Mouse (Mus musculus) kidney, adult 10 weeks (tissue): ENCODE results near the gene Gm2000. TPM values are rescaled to one million over a fixed set of nuclear protein-coding genes. Genes with fewer than 3 reads are reported as not detected.

ENCODE experiments used
- polyA plus RNA-seq: library from polyadenylated mRNA; stranded (reverse); fragments of 350-450 nt; fragmentation: Illumina TruSeq; extraction: RNeasy Lipid Tissue Mini Kit (QIAGEN cat#74804); gene quantifications from one replicate; pipeline ENCODE4 v1.2.3, GENCODE M21; 2014; ENCODE audit warnings: low read depth, low replicate concordance

Gene Gm2000
- 6.9 TPM for polyA plus RNA-seq

GRCm38 (mm10) chr1:156365740-156366139, at the start of gene Gm2000:
Gene Gm2000, plus strand, starts transcription at chr1:156366040.

Other genes with a start within 250 kb of the Gm2000 start
- gene Fam163a, start 161.0 kb upstream of the Gm2000 start, polyA plus RNA-seq: 5.5 TPM
- gene Tdrd5, start 62.4 kb upstream of the Gm2000 start, polyA plus RNA-seq: 5.1 TPM
- 166 TPM for gene Nphs2, start 55.3 kb upstream of the Gm2000 start, polyA plus RNA-seq
- 0.36 TPM for gene Axdnd1, start 55.1 kb downstream of the Gm2000 start, polyA plus RNA-seq
- 23.7 TPM for gene Soat1, start 108.3 kb downstream of the Gm2000 start, polyA plus RNA-seq
- gene Gm10031, start 158.0 kb downstream of the Gm2000 start, polyA plus RNA-seq: 5.3 TPM
- gene Abl2, start 192.7 kb downstream of the Gm2000 start, polyA plus RNA-seq: 7.6 TPM